Mouse (Mus musculus) lung, adult 2 months (tissue): Measurements from ENCODE around the gene Skiv2l.

ENCODE experiments used
- CTCF ChIP-seq: fragments of 200-500 bp; IDR thresholded peaks from 2 replicates; pipeline ENCODE4 v1.5.1; 2011; ENCODE audit warnings: mild to moderate bottlenecking, low read length, control low read depth; ENCODE audit not compliant: insufficient read depth
- POLR2A ChIP-seq: fragments of 200-500 bp; IDR thresholded peaks from 2 replicates; pipeline ENCODE4 v1.6.1; 2011; ENCODE audit warnings: low read depth, mild to moderate bottlenecking, control low read depth, low read length, borderline replicate concordance; ENCODE audit errors: extremely low read depth

DNA sequence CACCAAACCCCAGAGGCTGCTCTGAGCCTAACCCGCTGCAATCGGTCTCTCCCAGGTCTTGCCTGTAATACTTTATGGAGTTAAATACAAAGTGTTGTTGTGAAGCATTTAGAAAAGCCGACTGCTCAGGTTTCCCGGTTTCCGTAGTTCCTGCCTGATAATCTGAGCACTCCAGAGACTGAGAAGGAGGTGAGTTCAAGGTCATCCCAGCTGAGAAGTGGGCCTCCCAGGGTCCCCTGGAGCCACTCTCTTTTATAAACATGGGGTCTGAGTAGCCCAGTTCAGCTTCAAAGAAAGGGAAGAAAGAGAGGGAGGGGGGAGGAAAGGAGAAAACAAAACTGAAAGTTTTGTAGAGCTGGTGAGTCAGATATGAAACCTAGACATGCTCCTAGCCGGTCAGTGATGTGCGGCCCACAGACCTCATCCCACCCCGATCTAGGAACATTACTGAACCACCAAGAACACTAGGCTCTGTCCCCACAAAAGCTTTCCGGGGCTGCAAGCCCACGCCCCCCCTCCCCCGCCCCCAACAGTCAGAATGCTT lies 29.4 kb upstream of the Skiv2l start, which contains the start of gene Zbtb12:
- no peak for TF ChIP-seq POLR2A
- TF ChIP-seq CTCF, result no peak
